Mouse (Mus musculus) cerebellum, adult 8-10 months (tissue): ENCODE data around the gene Mink1.
A peak's percentile ranks its signal among the peaks of the same experiment; 100 is the strongest.

ENCODE experiments used
- DNase-seq: peaks from one replicate; pipeline ENCODE4 v3.0.0; 2022

The Mink1 gene

GRCm38 (mm10) chr11:70596094-70596493 lies 33.4 kb downstream of the Mink1 start:
- no peak for DNase-seq

- DNase-seq, result no peak
Observed at GRCm38 (mm10) chr11:70597301-70597700, 34.6 kb downstream of the Mink1 start.

- DNase-seq, result no peak
Observed at GRCm38 (mm10) chr11:70598451-70598953, 35.8 kb downstream of the Mink1 start.

DNA sequence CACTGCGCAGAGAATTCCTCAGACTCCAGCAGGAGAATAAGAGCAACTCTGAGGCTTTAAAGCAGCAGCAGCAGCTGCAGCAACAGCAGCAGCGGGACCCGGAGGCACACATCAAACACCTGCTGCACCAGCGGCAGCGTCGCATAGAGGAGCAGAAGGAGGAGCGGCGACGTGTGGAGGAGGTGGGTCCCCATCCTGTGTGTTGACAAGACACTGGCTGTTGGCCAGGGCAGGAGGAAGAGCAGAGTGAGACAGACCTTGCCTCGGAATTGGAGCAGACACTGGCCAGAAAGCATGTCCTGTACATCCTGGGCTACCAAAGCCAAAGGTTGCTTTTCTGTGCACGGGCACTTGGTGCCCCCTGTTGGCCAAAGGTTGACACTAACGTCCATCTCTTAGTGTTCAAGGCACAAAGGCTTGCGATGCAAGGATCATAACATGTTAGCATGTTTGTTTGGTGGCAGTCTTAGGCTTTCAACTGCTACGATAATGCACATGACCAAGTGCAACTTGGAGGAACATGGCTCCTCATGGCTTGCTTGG lies 42.4 kb downstream of the Mink1 start:
- peak; percentile 73 for DNase-seq

GRCm38 (mm10) chr11:70606717-70607116 lies 44.0 kb downstream of the Mink1 start:
- DNase-seq, result no peak

DNA sequence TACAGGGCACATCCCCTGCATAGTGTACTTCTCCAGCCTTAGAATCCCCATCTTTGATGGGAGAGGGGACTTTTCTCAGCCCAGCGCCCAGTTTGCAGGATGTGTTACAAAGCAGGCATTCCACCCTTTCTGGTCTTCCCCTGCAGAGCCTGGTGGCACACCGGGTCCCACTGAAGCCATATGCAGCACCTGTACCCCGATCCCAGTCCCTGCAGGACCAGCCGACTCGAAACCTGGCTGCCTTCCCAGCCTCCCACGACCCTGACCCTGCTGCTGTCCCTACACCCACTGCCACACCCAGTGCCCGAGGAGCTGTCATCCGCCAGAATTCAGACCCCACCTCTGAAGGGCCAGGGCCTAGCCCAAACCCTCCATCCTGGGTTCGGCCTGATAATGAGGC lies 44.9 kb downstream of the Mink1 start:
- DNase-seq, result no peak

DNA sequence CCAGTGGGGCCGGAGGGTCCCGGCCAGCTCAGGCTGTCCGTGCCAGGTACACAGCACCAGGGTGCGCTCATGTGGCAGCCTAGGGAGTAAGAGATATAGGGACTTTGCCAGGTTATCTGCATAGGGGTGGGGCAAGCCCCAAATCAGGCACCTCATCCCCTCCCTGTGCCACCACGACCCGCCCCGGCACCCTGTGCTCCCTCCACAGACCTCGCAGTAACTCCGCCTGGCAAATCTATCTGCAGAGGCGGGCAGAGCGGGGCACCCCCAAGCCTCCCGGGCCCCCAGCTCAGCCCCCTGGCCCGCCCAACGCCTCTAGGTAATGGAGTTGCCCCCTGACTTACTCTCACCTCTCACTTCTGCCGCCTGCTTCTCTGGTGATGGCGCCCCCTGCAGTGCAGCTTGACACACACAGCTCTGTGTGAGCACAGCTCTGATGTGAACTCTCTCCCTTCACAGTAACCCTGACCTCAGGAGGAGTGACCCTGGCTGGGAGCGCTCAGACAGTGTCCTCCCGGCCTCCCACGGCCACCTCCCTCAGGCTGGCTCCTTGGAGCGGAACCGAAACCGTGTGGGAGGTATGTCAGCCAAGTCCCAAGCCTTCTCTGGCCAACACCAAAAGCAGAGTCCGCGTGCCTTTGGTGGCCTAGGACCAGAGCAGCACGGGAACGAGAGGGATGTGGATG lies 45.8 kb downstream of the Mink1 start:
- DNase-seq, result no peak

GRCm38 (mm10) chr11:70610752-70611151 lies 48.1 kb downstream of the Mink1 start:
- no peak for DNase-seq

DNA sequence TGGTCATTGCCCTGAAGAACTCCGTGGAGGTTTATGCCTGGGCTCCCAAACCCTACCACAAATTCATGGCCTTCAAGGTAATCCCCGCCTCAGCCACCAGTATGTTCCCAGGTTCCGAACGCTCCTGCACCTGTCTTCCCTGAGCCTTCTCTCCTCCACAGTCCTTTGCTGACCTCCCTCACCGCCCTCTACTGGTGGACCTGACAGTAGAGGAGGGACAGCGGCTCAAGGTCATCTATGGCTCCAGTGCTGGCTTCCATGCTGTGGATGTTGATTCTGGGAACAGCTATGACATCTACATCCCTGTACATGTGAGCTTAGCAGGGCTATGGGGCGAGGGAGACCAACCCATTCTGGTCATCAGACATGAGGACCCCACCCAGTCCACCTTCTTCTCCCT lies 49.8 kb downstream of the Mink1 start:
- DNase-seq, result no peak

DNA sequence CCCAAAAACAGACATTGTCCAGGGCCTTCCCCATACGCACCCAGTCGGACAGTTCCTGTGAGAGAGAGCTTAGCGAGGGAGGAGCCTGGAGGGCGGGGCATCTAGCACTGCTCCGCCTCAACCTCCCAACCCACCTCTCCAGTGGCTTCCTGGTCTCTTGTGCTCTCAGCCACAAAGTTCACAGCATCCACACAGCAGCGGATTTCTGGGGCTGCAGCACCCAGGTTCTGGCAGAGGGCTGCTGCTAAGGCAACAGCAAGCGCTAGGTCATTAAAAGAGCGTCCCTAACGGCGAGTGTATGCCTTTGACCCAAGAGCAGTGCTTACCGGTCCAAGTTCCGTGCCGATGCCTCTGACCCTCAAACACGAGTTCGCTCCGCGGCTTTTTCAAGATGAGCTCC lies 52.4 kb downstream of the Mink1 start:
- DNase-seq, result peak; percentile 23

DNA sequence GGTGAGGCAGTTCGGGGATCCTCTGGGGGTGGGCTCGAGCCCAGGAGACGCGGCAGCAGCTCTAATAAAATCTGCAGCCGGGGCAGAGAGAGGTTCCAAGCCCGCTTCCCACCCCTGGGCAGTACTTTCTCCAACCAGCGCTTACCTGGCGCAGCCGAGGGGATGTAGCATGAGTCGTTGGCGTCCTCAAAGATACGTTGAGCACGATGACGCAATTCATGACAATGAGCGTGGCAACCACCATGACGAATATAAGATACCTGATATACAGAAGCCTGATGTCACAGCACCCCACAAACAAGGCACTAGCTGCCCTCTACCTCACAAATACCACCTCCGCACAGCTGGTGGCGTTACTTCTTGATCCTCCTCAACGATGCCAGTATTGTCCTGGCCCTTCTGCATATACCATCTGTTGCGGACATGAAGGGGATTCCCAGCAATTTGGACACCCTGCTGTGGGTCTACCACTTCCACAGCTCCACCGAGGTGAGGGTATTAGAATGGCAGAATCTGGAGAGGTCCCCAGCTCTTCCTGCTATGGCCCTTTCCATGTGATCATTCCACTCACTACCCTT lies 52.9 kb downstream of the Mink1 start, which contains the start of gene 4930544D05Rik:
Gene 4930544D05Rik (plus strand): TSS at position 333 of the 578 bp plus-strand sequence.
- DNase-seq, result no peak

DNA sequence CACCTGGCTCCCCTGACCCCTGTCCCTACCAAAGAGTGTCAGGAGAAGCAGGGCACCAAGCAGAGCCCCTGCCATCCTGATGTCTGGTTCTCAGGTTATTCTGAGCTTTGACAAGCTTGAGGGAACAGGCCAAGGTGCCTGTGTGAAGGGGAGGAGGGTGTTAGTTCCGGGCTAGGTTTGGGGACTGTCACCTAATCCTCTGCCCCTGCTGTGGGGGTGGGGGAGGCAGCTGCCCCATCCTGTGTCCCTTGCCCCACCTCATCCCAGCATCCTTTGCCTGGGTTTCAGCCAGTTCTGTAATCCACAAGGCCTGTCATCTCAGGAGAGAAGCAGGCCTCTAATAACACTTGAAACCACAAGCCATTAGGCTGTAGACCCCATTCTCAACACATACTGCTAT lies 56.4 kb downstream of the Mink1 start, which contains the start of gene Chrne:
Gene Chrne (minus strand): TSS at position 116 of the 400 bp plus-strand sequence.
- DNase-seq, result no peak

- no peak for DNase-seq
Observed at GRCm38 (mm10) chr11:70621972-70622814, 59.5 kb downstream of the Mink1 start.

- DNase-seq, result no peak
Observed at GRCm38 (mm10) chr11:70623053-70623742, 60.5 kb downstream of the Mink1 start.

- DNase-seq, result no peak
Observed at GRCm38 (mm10) chr11:70625473-70625872, 62.8 kb downstream of the Mink1 start.

DNA sequence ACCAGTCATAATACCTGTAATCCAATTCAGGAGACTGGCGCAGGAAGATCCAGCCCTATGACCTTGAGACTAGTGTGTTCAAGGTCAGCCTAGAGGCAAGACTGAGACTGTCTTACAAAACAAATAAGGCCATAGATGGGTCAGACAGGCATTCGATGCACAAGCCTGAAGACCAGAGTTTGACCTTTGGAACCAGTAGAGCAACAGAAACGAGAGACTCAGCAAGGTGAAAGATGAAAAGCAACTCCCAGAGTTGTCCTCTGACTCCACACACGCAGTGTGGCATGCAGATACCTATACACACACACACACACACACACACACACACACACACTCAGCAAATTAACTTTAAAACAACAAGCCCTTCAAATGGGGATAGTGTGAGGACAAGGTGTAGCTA lies 64.2 kb downstream of the Mink1 start:
- DNase-seq, result no peak

GRCm38 (mm10) chr11:70628431-70628830 lies 65.8 kb downstream of the Mink1 start:
- no peak for DNase-seq

GRCm38 (mm10) chr11:70629557-70629956 lies 66.9 kb downstream of the Mink1 start:
- DNase-seq, result no peak

DNA sequence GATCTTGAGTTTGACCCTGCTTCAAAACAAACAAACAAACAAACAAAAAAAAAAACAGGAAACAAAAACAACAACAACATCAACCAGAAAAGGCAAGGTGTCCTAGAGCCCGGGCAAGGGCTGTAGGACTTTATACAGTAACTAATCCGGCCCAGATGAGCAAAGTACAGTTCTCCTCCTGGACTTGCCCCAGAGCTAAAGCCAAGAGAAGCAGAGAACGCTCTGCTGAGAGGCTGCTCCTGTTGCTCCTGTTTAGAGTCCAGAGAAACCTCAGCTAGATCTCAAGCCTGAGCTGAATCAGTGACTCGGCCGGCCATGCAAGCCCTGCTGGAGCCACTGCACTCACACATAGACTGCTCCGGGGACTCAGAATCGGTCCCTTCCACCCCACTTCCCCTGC lies 67.4 kb downstream of the Mink1 start:
- DNase-seq, result no peak

- no peak for DNase-seq
Observed at GRCm38 (mm10) chr11:70635601-70636000, 72.9 kb downstream of the Mink1 start.

DNA sequence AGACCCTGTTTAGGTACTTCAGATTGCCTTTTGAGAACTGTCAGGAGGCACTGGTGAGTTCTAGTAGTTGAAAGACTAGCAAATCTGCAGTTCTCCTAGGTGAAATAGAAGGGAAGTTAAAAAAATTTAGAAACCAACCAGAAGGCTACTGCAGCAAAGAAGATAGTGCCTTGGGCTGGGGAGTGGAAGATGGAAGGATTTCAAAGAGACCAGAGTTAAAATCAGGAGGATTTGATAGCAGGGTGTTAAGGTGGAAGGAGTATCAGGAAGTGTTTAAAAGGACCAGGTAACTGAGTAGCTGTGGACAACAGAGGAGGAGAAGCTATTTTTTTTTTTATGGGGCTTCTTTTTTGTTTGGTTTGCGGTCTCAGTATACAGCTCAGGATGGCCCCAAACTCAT lies 75.1 kb downstream of the Mink1 start:
- no peak for DNase-seq

- no peak for DNase-seq
Observed at GRCm38 (mm10) chr11:70638293-70638692, 75.6 kb downstream of the Mink1 start.
